Mouse (Mus musculus) midbrain, embryonic 13.5 days (tissue): ENCODE results near the gene Mfsd9. TPM values are rescaled to one million over a fixed set of nuclear protein-coding genes. Genes with fewer than 3 reads are reported as not detected.

Experiments
- ATAC-seq: fragments of 200-750 bp; cut with Nextera tagmentation; 2 replicates; pipeline ENCODE4 v1.8.0; 2017; ENCODE audit warnings: mild to moderate bottlenecking, moderate TSS enrichment, moderate library complexity
- H3K27ac ChIP-seq: fragments of 300-500 bp; sonication (generic); 2 replicates; pipeline ENCODE4 v1.5.1; 2015; ENCODE audit warnings: inconsistent platforms, mild to moderate bottlenecking, moderate library complexity
- H3K27me3 ChIP-seq: fragments of 300-500 bp; sonication (generic); 2 replicates; pipeline ENCODE4 v1.6.1; 2015; ENCODE audit warnings: mild to moderate bottlenecking, inconsistent platforms
- H3K36me3 ChIP-seq: fragments of 300-500 bp; sonication (generic); 2 replicates; pipeline ENCODE4 v1.6.1; 2015; ENCODE audit warnings: mild to moderate bottlenecking, inconsistent platforms
- H3K4me1 ChIP-seq: fragments of 300-500 bp; sonication (generic); replicated peaks from 2 replicates; pipeline ENCODE4 v1.6.1; 2015; ENCODE audit warnings: inconsistent platforms
- H3K4me2 ChIP-seq: fragments of 300-500 bp; sonication (generic); replicated peaks from 2 replicates; pipeline ENCODE4 v1.6.1; 2015; ENCODE audit warnings: moderate library complexity, mild to moderate bottlenecking, inconsistent platforms
- H3K4me3 ChIP-seq: fragments of 300-500 bp; sonication (generic); replicated peaks from 2 replicates; pipeline ENCODE4 v1.5.1; 2015; ENCODE audit warnings: mild to moderate bottlenecking, inconsistent platforms
- H3K9ac ChIP-seq: fragments of 300-500 bp; sonication (generic); replicated peaks from 2 replicates; pipeline ENCODE4 v1.6.1; 2015; ENCODE audit warnings: mild to moderate bottlenecking, inconsistent platforms
- H3K9me3 ChIP-seq: fragments of 300-500 bp; sonication (generic); 2 replicates; pipeline ENCODE4 v1.6.1; 2016; ENCODE audit warnings: mild to moderate bottlenecking, inconsistent platforms
- WGBS: fragments of 180-500 bp; shearing (Covaris S2); methylation state at CpG from one replicate; pipeline ENCODE4 v1.1.7; 2015; 5-methylcytosine and 5-hydroxymethylcytosine counted together
- polyA plus RNA-seq: library from polyadenylated mRNA; unstranded; fragments of >200 nt; fragmentation: Nextera tagmentation; extraction: Ambion mirVana; gene quantifications from 2 replicates; pipeline ENCODE4 v1.2.1, GENCODE M21; 2015

The Mfsd9 gene
- polyA plus RNA-seq, 1 experiment from 2014 or later: 4.0 TPM

GRCm38 (mm10) chr1:40774040-40774439 is 16.4 kb downstream of the Mfsd9 start:
- Histone ChIP-seq H3K4me1 (peaks cover 4% of the 10 kb centered on the region), H3K9me3 (peaks cover 2% of the 10 kb centered on the region; the same call in 1 of the 2 replicates), H3K4me3 (no peak overlapping the region), H3K27me3 (no peaks in the 10 kb centered on the region), H3K36me3 (peaks cover 18% of the 10 kb centered on the region), H3K27ac (no peak overlapping the region), H3K4me2 (no peak overlapping the region), H3K9ac (no peak overlapping the region)
- no peak for ATAC-seq
- WGBS: 93% methylated on average over 10 of the region's 10 CpGs

GRCm38 (mm10) chr1:40773234-40773633 is 17.3 kb downstream of the Mfsd9 start:
- no peak overlapping the region for H3K4me3 ChIP-seq
- H3K27ac ChIP-seq: no peak overlapping the region
- H3K27me3 ChIP-seq: no peaks in the 10 kb centered on the region
- 90% methylated on average over 5 of the region's 5 CpGs for WGBS
- no peaks in the 10 kb centered on the region for H3K9me3 ChIP-seq
- no peak for ATAC-seq
- peaks cover 11% of the 10 kb centered on the region for H3K36me3 ChIP-seq
- H3K4me2 ChIP-seq: no peak overlapping the region
- H3K9ac ChIP-seq: no peak overlapping the region
- peaks cover 4% of the 10 kb centered on the region for H3K4me1 ChIP-seq

- H3K36me3 ChIP-seq: peaks cover 11% of the 10 kb centered on the region
- H3K4me2 ChIP-seq: no peak overlapping the region
- no peak for ATAC-seq
- H3K4me3 ChIP-seq: no peak overlapping the region
- no peaks in the 10 kb centered on the region for H3K27me3 ChIP-seq
- H3K4me1 ChIP-seq: peaks cover 4% of the 10 kb centered on the region
- WGBS: 89% methylated on average over 7 of the region's 7 CpGs
- no peak overlapping the region for H3K9ac ChIP-seq
- H3K9me3 ChIP-seq: no peaks in the 10 kb centered on the region
- H3K27ac ChIP-seq: no peak overlapping the region
Measured at GRCm38 (mm10) chr1:40771196-40771970, 19.1 kb downstream of the Mfsd9 start.

- Histone ChIP-seq H3K4me2 (no peak overlapping the region), H3K4me3 (no peak overlapping the region), H3K36me3 (peaks cover 11% of the 10 kb centered on the region), H3K4me1 (peaks cover 4% of the 10 kb centered on the region), H3K9me3 (no peaks in the 10 kb centered on the region), H3K27ac (no peak overlapping the region), H3K9ac (no peak overlapping the region), H3K27me3 (no peaks in the 10 kb centered on the region)
- 59% methylated on average over 4 of the region's 4 CpGs for WGBS
- no peak for ATAC-seq
Measured at GRCm38 (mm10) chr1:40769331-40769894, 21.1 kb downstream of the Mfsd9 start.

- no peaks in the 10 kb centered on the region for H3K9me3 ChIP-seq
- H3K4me1 ChIP-seq: peaks cover 4% of the 10 kb centered on the region
- no peak overlapping the region for H3K9ac ChIP-seq
- WGBS: 33% methylated on average over 6 of the region's 6 CpGs
- H3K4me2 ChIP-seq: no peak overlapping the region
- no peak overlapping the region for H3K4me3 ChIP-seq
- no peak for ATAC-seq
- no peak overlapping the region for H3K27ac ChIP-seq
- no peaks in the 10 kb centered on the region for H3K27me3 ChIP-seq
- peaks cover 4% of the 10 kb centered on the region for H3K36me3 ChIP-seq
Measured at GRCm38 (mm10) chr1:40768606-40769005, 21.9 kb downstream of the Mfsd9 start.

GRCm38 (mm10) chr1:40767588-40767987 is 22.9 kb downstream of the Mfsd9 start:
- no peaks in the 10 kb centered on the region for H3K36me3 ChIP-seq
- no peaks in the 10 kb centered on the region for H3K9me3 ChIP-seq
- H3K27me3 ChIP-seq: no peaks in the 10 kb centered on the region
- no peak overlapping the region for H3K27ac ChIP-seq
- H3K9ac ChIP-seq: no peak overlapping the region
- no peak for ATAC-seq
- H3K4me1 ChIP-seq: peaks cover 4% of the 10 kb centered on the region
- H3K4me3 ChIP-seq: no peak overlapping the region
- 87% methylated on average over 18 of the region's 18 CpGs for WGBS
- no peak overlapping the region for H3K4me2 ChIP-seq

- Histone ChIP-seq H3K4me2 (no peak overlapping the region), H3K36me3 (no peaks in the 10 kb centered on the region), H3K27me3 (no peaks in the 10 kb centered on the region), H3K9me3 (no peaks in the 10 kb centered on the region), H3K9ac (no peak overlapping the region), H3K27ac (no peak overlapping the region), H3K4me3 (no peak overlapping the region), H3K4me1 (peaks cover 4% of the 10 kb centered on the region)
- ATAC-seq: no peak
- WGBS: 91% methylated on average over 12 of the region's 12 CpGs
Measured at GRCm38 (mm10) chr1:40765521-40765920, 25.0 kb downstream of the Mfsd9 start.

- ATAC-seq: no peak
- 92% methylated on average over 15 of the region's 15 CpGs for WGBS
Measured at GRCm38 (mm10) chr1:40764701-40765275, 25.7 kb downstream of the Mfsd9 start.

GRCm38 (mm10) chr1:40764042-40764441 is 26.4 kb downstream of the Mfsd9 start:
- Histone ChIP-seq H3K4me3 (no peak overlapping the region), H3K4me2 (no peak overlapping the region), H3K36me3 (no peaks in the 10 kb centered on the region), H3K9ac (no peak overlapping the region), H3K27me3 (no peaks in the 10 kb centered on the region), H3K4me1 (no peaks in the 10 kb centered on the region), H3K9me3 (no peaks in the 10 kb centered on the region), H3K27ac (no peak overlapping the region)
- WGBS: 78% methylated on average over 1 of the region's 1 CpGs
- no peak for ATAC-seq

More at GRCm38 (mm10) chr1:40764701-40765275, 25.7 kb downstream of the Mfsd9 start:
- Histone ChIP-seq H3K36me3 (no peaks in the 10 kb centered on the region), H3K27me3 (no peaks in the 10 kb centered on the region), H3K4me2 (no peak overlapping the region), H3K9ac (no peak overlapping the region), H3K27ac (no peak overlapping the region), H3K9me3 (no peaks in the 10 kb centered on the region), H3K4me3 (no peak overlapping the region), H3K4me1 (peaks cover 4% of the 10 kb centered on the region)

GRCm38 (mm10) chr1:40759751-40760445 is 30.6 kb downstream of the Mfsd9 start:
- Histone ChIP-seq H3K4me1 (no peaks in the 10 kb centered on the region), H3K9ac (no peak overlapping the region), H3K4me3 (no peak overlapping the region), H3K36me3 (no peaks in the 10 kb centered on the region), H3K27me3 (no peaks in the 10 kb centered on the region), H3K4me2 (no peak overlapping the region), H3K9me3 (no peaks in the 10 kb centered on the region), H3K27ac (no peak overlapping the region)
- WGBS: 91% methylated on average over 6 of the region's 6 CpGs
- no peak for ATAC-seq

GRCm38 (mm10) chr1:40746089-40746488 is 44.4 kb downstream of the Mfsd9 start:
- WGBS: 82% methylated on average over 5 of the region's 5 CpGs

GRCm38 (mm10) chr1:40740739-40741138 is 49.7 kb downstream of the Mfsd9 start:
- Histone ChIP-seq H3K9ac (no peak overlapping the region), H3K27me3 (no peaks in the 10 kb centered on the region), H3K4me3 (no peak overlapping the region), H3K9me3 (no peaks in the 10 kb centered on the region), H3K4me2 (no peak overlapping the region), H3K36me3 (no peaks in the 10 kb centered on the region), H3K4me1 (no peaks in the 10 kb centered on the region), H3K27ac (no peak overlapping the region)
- 93% methylated on average over 2 of the region's 2 CpGs for WGBS
- ATAC-seq: no peak

More at GRCm38 (mm10) chr1:40746089-40746488, 44.4 kb downstream of the Mfsd9 start:
- Histone ChIP-seq H3K27me3 (no peaks in the 10 kb centered on the region), H3K4me3 (no peak overlapping the region), H3K9me3 (no peaks in the 10 kb centered on the region), H3K4me2 (no peak overlapping the region), H3K27ac (no peak overlapping the region), H3K9ac (no peak overlapping the region), H3K36me3 (no peaks in the 10 kb centered on the region), H3K4me1 (no peaks in the 10 kb centered on the region)
- ATAC-seq: no peak
